Mouse (Mus musculus) liver, postnatal 0 days (tissue): ENCODE results near the gene Sp4. TPM values are rescaled to one million over a fixed set of nuclear protein-coding genes. Genes with fewer than 3 reads are reported as not detected.

Source experiments
- ATAC-seq: fragments of 200-750 bp; cut with Nextera tagmentation; 2 replicates; pipeline ENCODE4 v1.8.0; 2017; ENCODE audit warnings: mild to moderate bottlenecking, moderate library complexity
- DNase-seq: peaks from one replicate; pipeline ENCODE4 v3.0.0-alpha.2; 2016
- H3K27ac ChIP-seq: fragments of 300-500 bp; sonication (generic); 2 replicates; pipeline ENCODE4 v1.5.1; 2014; ENCODE audit warnings: antibody characterized with exemption, moderate library complexity, mild to moderate bottlenecking, low read depth
- H3K27me3 ChIP-seq: fragments of 300-500 bp; sonication (generic); 2 replicates; pipeline ENCODE4 v1.6.1; 2014; ENCODE audit warnings: low read length, control low read depth, mixed read lengths; ENCODE audit not compliant: insufficient read depth
- H3K36me3 ChIP-seq: fragments of 300-500 bp; sonication (generic); replicated peaks from 2 replicates; pipeline ENCODE4 v1.6.1; 2014; ENCODE audit warnings: mild to moderate bottlenecking, control low read depth, low read length, moderate library complexity, mixed read lengths; ENCODE audit not compliant: insufficient read depth
- H3K4me1 ChIP-seq: fragments of 300-500 bp; sonication (generic); 2 replicates; pipeline ENCODE4 v1.6.1; 2014; ENCODE audit warnings: antibody characterized with exemption, mild to moderate bottlenecking, control low read depth; ENCODE audit not compliant: insufficient read depth
- H3K4me2 ChIP-seq: fragments of 300-500 bp; sonication (generic); 2 replicates; pipeline ENCODE4 v1.6.1; 2014; ENCODE audit warnings: low read depth, mild to moderate bottlenecking, low read length, moderate library complexity, mixed read lengths
- H3K4me3 ChIP-seq: fragments of 300-500 bp; sonication (generic); 2 replicates; pipeline ENCODE4 v1.5.1; 2014; ENCODE audit warnings: low read depth, low read length
- H3K9ac ChIP-seq: fragments of 300-500 bp; sonication (generic); replicated peaks from 2 replicates; pipeline ENCODE4 v1.6.1; 2014; ENCODE audit warnings: mild to moderate bottlenecking, moderate library complexity
- H3K9me3 ChIP-seq: fragments of 300-500 bp; sonication (generic); 2 replicates; pipeline ENCODE4 v1.6.1; 2016; ENCODE audit warnings: mild to moderate bottlenecking, control low read depth, low read length, mixed read lengths
- CTCF ChIP-seq: sonication (generic); IDR thresholded peaks from 2 replicates; pipeline ENCODE4 v1.5.1; 2016; ENCODE audit warnings: antibody characterized with exemption, low read depth
- EP300 ChIP-seq: IDR thresholded peaks from 2 replicates; pipeline ENCODE4 v1.6.1; 2016; ENCODE audit warnings: antibody characterized with exemption, low read depth, mild to moderate bottlenecking
- WGBS: fragments of 180-500 bp; shearing (Covaris S2); extraction: QIAGEN DNeasy Blood & Tissue Kit; methylation state at CpG from one replicate; pipeline ENCODE4 v1.1.7; 2014; ENCODE audit not compliant: insufficient replicate concordance; 5-methylcytosine and 5-hydroxymethylcytosine counted together
- polyA plus RNA-seq: library from polyadenylated mRNA; unstranded; fragments of >200 nt; fragmentation: Nextera tagmentation; extraction: Ambion mirVana; gene quantifications from 2 replicates; pipeline ENCODE4 v1.2.1, GENCODE M21; 2015

Gene Sp4
- polyA plus RNA-seq, 1 experiment from 2014 or later: 3.0 TPM

GRCm38 (mm10) chr12:118301866-118302835, 911 bp upstream of the Sp4 start:
- no peaks in the 10 kb centered on the region for H3K36me3 ChIP-seq
- peak overlapping the region; percentile 98 for H3K9ac ChIP-seq
- under 1% methylated on average over 66 of the region's 74 CpGs for WGBS
- H3K4me3 ChIP-seq: peak overlapping the region; percentile 96
- H3K4me1 ChIP-seq: peaks cover 23% of the 10 kb centered on the region
- TF ChIP-seq EP300 (peak; percentile 76; the same call in 1 of the 2 replicates), CTCF (peak; percentile 54)
- H3K27ac ChIP-seq: peak overlapping the region; percentile 100
- peak overlapping the region; percentile 97 for H3K4me2 ChIP-seq
- H3K27me3 ChIP-seq: no peaks in the 10 kb centered on the region
- ATAC-seq: peak; percentile 83
- peak; percentile 100 for DNase-seq
- H3K9me3 ChIP-seq: no peaks in the 10 kb centered on the region

GRCm38 (mm10) chr12:118300754-118301071, 527 bp downstream of the Sp4 start:
- TF ChIP-seq EP300 (no peak), CTCF (0 out of 2 replicates have a peak, but pooled peaks have one; percentile 25)
- Histone ChIP-seq H3K27me3 (no peaks in the 10 kb centered on the region), H3K4me1 (peaks cover 32% of the 10 kb centered on the region), H3K9me3 (no peaks in the 10 kb centered on the region), H3K27ac (peak overlapping the region; percentile 100), H3K4me3 (peak overlapping the region; percentile 96), H3K9ac (peak overlapping the region; percentile 89), H3K36me3 (no peaks in the 10 kb centered on the region), H3K4me2 (peak overlapping the region; percentile 97)
- ATAC-seq (no peak), DNase-seq (no peak)
- WGBS: under 1% methylated on average over 8 of the region's 13 CpGs

GRCm38 (mm10) chr12:118299956-118300355, 1.3 kb downstream of the Sp4 start:
- DNase-seq (peak; percentile 43), ATAC-seq (no peak)
- no peak for TF ChIP-seq EP300
- TF ChIP-seq CTCF: no peak
- peak overlapping the region; percentile 97 for H3K4me2 ChIP-seq
- peaks cover 32% of the 10 kb centered on the region for H3K4me1 ChIP-seq
- 34% methylated on average over 6 of the region's 6 CpGs for WGBS
- no peaks in the 10 kb centered on the region for H3K9me3 ChIP-seq
- H3K9ac ChIP-seq: peak overlapping the region; percentile 35
- no peaks in the 10 kb centered on the region for H3K36me3 ChIP-seq
- H3K4me3 ChIP-seq: peak overlapping the region; percentile 96
- peak overlapping the region; percentile 100 for H3K27ac ChIP-seq
- H3K27me3 ChIP-seq: no peaks in the 10 kb centered on the region

- peak overlapping the region; percentile 35; the same call in 1 of the 2 replicates for H3K9ac ChIP-seq
- 0 out of 2 replicates have a peak overlapping the region, but pooled peaks have one; percentile 96 for H3K4me3 ChIP-seq
- no peak for TF ChIP-seq EP300
- TF ChIP-seq CTCF: no peak
- 76% methylated on average over 9 of the region's 9 CpGs for WGBS
- H3K4me2 ChIP-seq: peak overlapping the region; percentile 97
- no peaks in the 10 kb centered on the region for H3K27me3 ChIP-seq
- H3K27ac ChIP-seq: peak overlapping the region; percentile 100
- peaks cover 28% of the 10 kb centered on the region for H3K4me1 ChIP-seq
- no peak for ATAC-seq
- no peaks in the 10 kb centered on the region for H3K36me3 ChIP-seq
- H3K9me3 ChIP-seq: no peaks in the 10 kb centered on the region
- DNase-seq: no peak
Measured at GRCm38 (mm10) chr12:118299172-118299571, 2.1 kb downstream of the Sp4 start.

GRCm38 (mm10) chr12:118298516-118298915, 2.7 kb downstream of the Sp4 start:
- H3K4me2 ChIP-seq: peak overlapping the region; percentile 97
- no peak overlapping the region for H3K9ac ChIP-seq
- DNase-seq: no peak
- 70% methylated on average over 2 of the region's 2 CpGs for WGBS
- H3K27ac ChIP-seq: no peak overlapping the region
- no peak for TF ChIP-seq CTCF
- TF ChIP-seq EP300: no peak
- H3K4me3 ChIP-seq: no peak overlapping the region
- peaks cover 28% of the 10 kb centered on the region for H3K4me1 ChIP-seq
- H3K27me3 ChIP-seq: no peaks in the 10 kb centered on the region
- no peaks in the 10 kb centered on the region for H3K9me3 ChIP-seq
- no peaks in the 10 kb centered on the region for H3K36me3 ChIP-seq
- ATAC-seq: no peak

- no peak for ATAC-seq
- peak overlapping the region; percentile 67 for H3K4me2 ChIP-seq
- no peak for DNase-seq
- no peak for TF ChIP-seq CTCF
- H3K4me3 ChIP-seq: peak overlapping the region; percentile 33
- H3K4me1 ChIP-seq: peaks cover 28% of the 10 kb centered on the region
- no peaks in the 10 kb centered on the region for H3K27me3 ChIP-seq
- peak overlapping the region; percentile 31; the same call in 1 of the 2 replicates for H3K9ac ChIP-seq
- H3K27ac ChIP-seq: peak overlapping the region; percentile 18; the same call in 1 of the 2 replicates
- H3K9me3 ChIP-seq: no peaks in the 10 kb centered on the region
- WGBS: 37% methylated on average over 2 of the region's 2 CpGs
- H3K36me3 ChIP-seq: no peaks in the 10 kb centered on the region
Measured at GRCm38 (mm10) chr12:118296236-118296635, 5.0 kb downstream of the Sp4 start.
